Mouse (Mus musculus) neutrophil, adult 5-6 weeks (primary cell): Measurements from ENCODE around the gene Slc6a13. TPM values are rescaled to one million over a fixed set of nuclear protein-coding genes. Genes with fewer than 3 reads are reported as not detected.

Source experiments
- ATAC-seq: fragments of 151-379, 151-347 bp; 2 replicates; pipeline ENCODE4 v1.8.0; 2017; ENCODE audit warnings: mild to moderate bottlenecking, moderate TSS enrichment; ENCODE audit not compliant: insufficient number of reproducible peaks, poor library complexity, low FRiP score, severe bottlenecking; ENCODE audit errors: extremely low read depth
- total RNA-seq: library from RNA; stranded (forward); fragments of 200-1000 nt; gene quantifications from 2 replicates; pipeline ENCODE4 v1.2.3, GENCODE M21; 2017

The Slc6a13 gene
- total RNA-seq, 1 experiment from 2014 or later: 1.9 TPM

DNA sequence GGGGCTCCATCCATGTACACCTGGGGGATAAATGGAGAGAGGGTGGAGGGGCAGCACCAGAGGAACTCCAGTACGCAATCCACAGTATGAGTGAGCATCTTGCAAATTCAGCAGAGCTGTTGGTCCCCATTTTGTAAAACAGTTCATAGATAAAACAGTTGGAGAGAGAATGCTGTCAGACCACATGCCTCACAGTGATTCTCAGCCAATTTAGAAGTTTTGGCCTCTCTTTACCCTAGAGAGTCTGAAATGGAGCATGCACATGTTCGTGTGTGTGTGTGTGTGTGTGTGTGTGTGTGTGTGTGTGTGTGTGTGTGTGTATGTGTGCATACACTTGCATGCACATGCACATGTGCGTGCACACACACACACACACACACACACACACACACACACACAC, 25.3 kb downstream of the Slc6a13 start:
- no peak for ATAC-seq

GRCm38 (mm10) chr6:121325740-121326139, 25.7 kb downstream of the Slc6a13 start:
- no peak for ATAC-seq

- ATAC-seq: no peak
Observed at GRCm38 (mm10) chr6:121326486-121327069, 26.6 kb downstream of the Slc6a13 start.

DNA sequence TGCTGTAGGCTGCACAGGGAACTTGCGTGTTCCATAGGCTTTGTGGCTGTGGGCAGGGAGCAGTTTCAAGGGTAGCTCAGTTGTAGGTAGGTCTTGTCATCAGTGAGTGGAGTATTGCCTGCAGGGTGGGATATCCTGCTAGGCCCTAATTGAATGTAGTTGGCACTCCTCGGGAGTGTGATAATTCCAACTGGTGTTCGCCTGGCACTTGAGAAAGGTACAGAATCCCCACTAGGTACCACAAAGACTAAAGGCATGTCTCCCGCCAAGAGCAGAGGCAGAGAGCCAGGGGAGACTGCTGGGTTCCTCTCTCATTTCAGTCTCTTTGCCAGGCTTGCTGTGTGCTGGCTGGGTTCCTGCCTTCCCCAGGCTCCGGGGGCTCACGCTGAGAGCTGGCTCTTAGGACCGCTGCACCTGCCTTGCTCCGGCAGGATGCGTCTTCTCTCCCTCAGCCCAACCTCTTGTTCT, 28.4 kb downstream of the Slc6a13 start:
- ATAC-seq: no peak

GRCm38 (mm10) chr6:121329848-121330508, 30.0 kb downstream of the Slc6a13 start:
- ATAC-seq: no peak

DNA sequence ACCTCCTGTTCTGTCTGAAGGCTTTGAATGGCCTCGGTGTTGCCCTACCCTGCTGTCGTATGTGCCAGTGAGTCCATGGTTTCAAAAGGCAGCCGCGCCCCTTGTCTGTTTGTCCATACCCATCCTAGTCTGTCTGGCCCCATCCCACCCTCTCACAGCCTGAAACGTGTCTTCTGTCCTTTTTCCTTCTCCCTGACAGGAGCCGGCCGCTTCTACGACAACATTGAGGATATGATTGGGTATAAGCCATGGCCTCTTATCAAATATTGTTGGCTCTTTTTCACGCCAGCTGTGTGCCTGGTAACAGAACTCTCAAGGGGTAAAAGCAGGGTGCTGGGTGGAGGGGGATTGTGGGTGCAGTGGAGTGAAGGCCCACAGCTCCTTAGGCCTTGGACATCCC, 35.8 kb downstream of the Slc6a13 start:
- ATAC-seq: no peak

- ATAC-seq: peak; percentile 28
Observed at GRCm38 (mm10) chr6:121336558-121336957, 36.5 kb downstream of the Slc6a13 start.

DNA sequence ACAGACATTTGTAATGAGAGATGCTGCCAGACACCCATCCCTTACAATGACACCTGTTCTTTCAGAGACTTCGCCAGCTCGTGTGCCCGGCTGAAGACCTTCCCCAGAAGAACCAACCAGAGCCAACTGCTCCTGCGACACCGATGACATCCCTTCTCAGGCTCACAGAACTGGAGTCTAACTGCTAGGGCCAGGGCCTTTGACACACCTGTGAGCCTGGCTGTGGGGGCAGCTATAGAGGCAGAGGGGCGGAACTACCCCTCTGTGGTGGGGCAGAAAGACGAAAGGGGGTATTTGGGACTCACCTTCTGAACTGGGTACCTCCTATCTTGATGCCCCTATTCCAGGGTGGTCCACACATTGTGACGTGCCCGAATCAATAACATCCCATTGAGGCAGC, 37.2 kb downstream of the Slc6a13 start:
- ATAC-seq: no peak

GRCm38 (mm10) chr6:121337770-121338518, 37.9 kb downstream of the Slc6a13 start:
- ATAC-seq: peak; percentile 80

- no peak for ATAC-seq
Observed at GRCm38 (mm10) chr6:121338519-121338896, 38.5 kb downstream of the Slc6a13 start.

DNA sequence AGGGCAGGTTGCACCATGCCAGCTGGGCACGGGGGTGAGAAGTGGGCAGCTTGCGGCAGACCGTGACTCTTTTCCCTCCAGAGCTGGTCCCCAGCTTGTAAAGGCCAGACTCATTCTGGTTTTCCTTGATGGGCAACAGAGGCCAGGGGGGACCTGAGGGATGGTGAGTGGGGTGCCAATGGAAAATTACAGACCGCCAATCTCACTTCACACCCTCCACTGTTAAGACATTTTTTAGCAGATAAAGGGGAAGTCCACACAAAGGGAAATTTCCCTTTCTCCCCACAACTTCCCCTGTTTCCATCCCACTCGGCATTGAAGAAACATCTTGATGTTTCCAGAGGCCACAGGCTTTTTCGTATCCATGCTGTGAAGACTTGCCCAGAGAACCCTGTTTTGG, 41.6 kb downstream of the Slc6a13 start:
- ATAC-seq: peak; percentile 34; the same call in 1 of the 2 replicates

- peak; percentile 33; the same call in 1 of the 2 replicates for ATAC-seq
Observed at GRCm38 (mm10) chr6:121343026-121343770, 43.2 kb downstream of the Slc6a13 start, which contains the start of gene Slc6a12. Gene Slc6a12 (plus strand): TSS chr6:121343076.

DNA sequence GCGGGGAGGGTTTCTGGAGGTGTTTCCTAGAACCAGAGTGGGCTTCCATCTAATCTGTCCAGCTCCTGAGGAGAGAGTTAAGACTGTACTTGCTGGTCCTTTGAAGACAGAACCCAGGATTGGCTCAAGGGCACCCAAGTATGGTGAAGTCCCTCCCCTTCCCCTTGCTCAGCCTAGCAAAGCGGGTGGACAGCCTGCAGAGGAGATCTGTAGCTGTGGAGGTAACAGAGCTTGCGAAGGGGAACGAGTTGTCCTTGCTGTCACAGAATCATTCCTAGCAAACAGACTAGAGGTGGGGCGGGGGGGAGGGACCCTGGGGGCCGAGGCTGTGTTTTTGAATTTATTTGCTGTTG, 43.7 kb downstream of the Slc6a13 start:
- ATAC-seq: no peak

GRCm38 (mm10) chr6:121344329-121344728, 44.3 kb downstream of the Slc6a13 start:
- ATAC-seq: no peak

DNA sequence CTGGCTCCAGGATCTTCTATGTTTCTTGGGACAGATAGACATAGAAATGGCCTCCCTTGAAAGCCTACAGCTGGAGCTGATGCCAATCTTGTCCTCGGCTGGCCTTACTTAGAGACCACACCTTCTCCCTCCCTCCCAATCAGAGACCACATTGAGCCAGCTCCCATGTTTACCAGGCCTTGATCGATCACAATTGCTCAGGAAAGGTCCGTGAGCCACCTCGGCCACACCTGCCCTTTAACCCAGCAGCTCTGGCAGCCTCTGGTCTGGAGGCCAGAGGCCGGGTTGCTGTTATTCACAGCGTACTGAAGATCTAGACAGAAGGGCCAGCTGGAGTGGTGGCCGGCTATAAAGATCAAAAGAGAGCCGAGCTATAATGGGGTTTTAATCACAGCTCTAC, 46.4 kb downstream of the Slc6a13 start:
- no peak for ATAC-seq

- ATAC-seq: no peak
Observed at GRCm38 (mm10) chr6:121352276-121352675, 52.2 kb downstream of the Slc6a13 start.

- no peak for ATAC-seq
Observed at GRCm38 (mm10) chr6:121356041-121356440, 56.0 kb downstream of the Slc6a13 start.

DNA sequence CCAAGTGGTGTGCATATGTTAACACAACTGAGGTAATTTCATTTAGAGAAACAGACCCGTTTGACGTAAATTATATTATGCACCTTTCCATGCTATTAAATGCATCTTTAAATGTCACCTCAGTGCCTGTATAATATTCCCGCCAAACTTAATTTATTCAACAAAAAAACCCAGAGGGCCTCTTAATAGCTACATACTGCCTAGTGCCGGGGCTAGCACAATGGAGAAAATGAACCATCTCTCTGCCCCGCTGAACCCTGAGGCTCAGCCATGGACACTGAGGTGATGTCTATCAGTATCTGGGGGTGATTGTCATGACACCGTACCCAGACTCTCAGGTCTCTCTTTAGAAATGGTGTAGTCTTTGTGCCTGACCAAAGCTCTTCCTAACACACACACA, 57.2 kb downstream of the Slc6a13 start:
- ATAC-seq: no peak

GRCm38 (mm10) chr6:121363061-121363460, 63.0 kb downstream of the Slc6a13 start:
- no peak for ATAC-seq
